Mouse (Mus musculus) R1 (cell line): Measurements from ENCODE around the gene Zbtb48.

Experiments used
- DNase-seq: peaks from one replicate; pipeline ENCODE4 v3.0.0-alpha.2; 2018; ENCODE audit warnings: low read depth, low spot score

The Zbtb48 gene

GRCm38 (mm10) chr4:151972221-151972967 lies 55.1 kb downstream of the Zbtb48 start:
- peak; percentile 75 for DNase-seq
